Mouse (Mus musculus) gastrocnemius, adult 2 months (tissue): ENCODE results near the gene Narfl. TPM values are rescaled to one million over a fixed set of nuclear protein-coding genes. Genes with fewer than 3 reads are reported as not detected.
"Not testable (repeated sequence)": the region's sequence is repeated elsewhere in the genome, so short reads cannot be mapped to it uniquely, and the experiment has no call there.

Experiments
- DNase-seq: peaks from one replicate; pipeline ENCODE4 v3.0.0; 2022
- H3K27ac ChIP-seq: fragments of 200-600 bp; 2 replicates; pipeline ENCODE4 v1.8.1; 2022; ENCODE audit warnings: mild to moderate bottlenecking
- H3K4me3 ChIP-seq: fragments of 200-600 bp; 2 replicates; pipeline ENCODE4 v1.8.1; 2022; ENCODE audit warnings: mild to moderate bottlenecking, moderate library complexity
- CTCF ChIP-seq: fragments of 200-600 bp; IDR thresholded peaks from 2 replicates; pipeline ENCODE4 v1.8.1; 2022; ENCODE audit warnings: antibody characterized with exemption, mild to moderate bottlenecking, moderate library complexity
- intact Hi-C: fragments of 180-260 bp; cut with DNase I; formaldehyde crosslinking; loops from one replicate; pipeline ENCODE4 v1.15.1; 2025
- total RNA-seq, 2 experiments: library from RNA; stranded (reverse); gene quantifications; 2 replicates each; pipeline ENCODE4 v1.2.3; 2021

Gene Narfl
- total RNA-seq, 2 experiments from 2014 or later: 28.6 to 38.7 TPM

- Histone ChIP-seq H3K4me3 (no peak overlapping the region), H3K27ac (peak overlapping the region; percentile 91; the same call in 1 of the 2 replicates)
- no peak for TF ChIP-seq CTCF
- DNase-seq: no peak
- intact Hi-C loops: loop anchor here (10.0 kb wide), 1 partner anchor 219 kb away; the partner anchor contains the start of genes Lmf1 and Sox8
Observed at GRCm38 (mm10) chr17:25794197-25794596, 20.6 kb downstream of the Narfl start.

- 0 out of 2 replicates have a peak overlapping the region, but pooled peaks have one; percentile 12 for H3K4me3 ChIP-seq
- TF ChIP-seq CTCF: no peak
- intact Hi-C loops: loop anchor here (10.0 kb wide), 1 partner anchor 220 kb away; the partner anchor contains the start of genes Lmf1 and Sox8
- H3K27ac ChIP-seq: no peak overlapping the region
- DNase-seq: no peak
Observed at GRCm38 (mm10) chr17:25794998-25795397, 21.4 kb downstream of the Narfl start.

GRCm38 (mm10) chr17:25795609-25796092, 22.1 kb downstream of the Narfl start, which contains the start of gene AC134908.4:
Gene AC134908.4 (minus strand): TSS chr17:25795659.
- H3K4me3 ChIP-seq: peak within 1 kb of the TSS; percentile 83
- intact Hi-C loops: loop anchor here (10.0 kb wide), 1 partner anchor 221 kb away; the partner anchor contains the start of genes Lmf1 and Sox8
- H3K27ac ChIP-seq: peak within 1 kb of the TSS; percentile 87
- no peak for TF ChIP-seq CTCF
- no peak for DNase-seq

GRCm38 (mm10) chr17:25796211-25796771, 22.7 kb downstream of the Narfl start:
- peak overlapping the region; percentile 83 for H3K4me3 ChIP-seq
- intact Hi-C loops: loop anchor here (10.0 kb wide), 1 partner anchor 221 kb away; the partner anchor contains the start of genes Lmf1 and Sox8
- peak overlapping the region; percentile 87 for H3K27ac ChIP-seq
- DNase-seq: peak; percentile 85
- peak; percentile 3; the same call in 1 of the 2 replicates for TF ChIP-seq CTCF

- intact Hi-C loops: loop anchor here (10.0 kb wide), 1 partner anchor 222 kb away; the partner anchor contains the start of genes Lmf1 and Sox8
- Histone ChIP-seq H3K27ac (peak within 1 kb of the TSS; percentile 87), H3K4me3 (peak within 1 kb of the TSS; percentile 83)
- peak; percentile 93 for DNase-seq
- no peak for TF ChIP-seq CTCF
Observed at GRCm38 (mm10) chr17:25796951-25797369, 23.4 kb downstream of the Narfl start, which contains the start of gene Metrn. Gene Metrn (minus strand): TSS chr17:25797136.

- Histone ChIP-seq H3K27ac (no peak overlapping the region), H3K4me3 (no peak overlapping the region)
- peak; percentile 68 for DNase-seq
- intact Hi-C loops: loop anchor here (1.0 to 2.0 kb wide), 2 partner anchors 28 to 68 kb away; partner anchors contain the start of gene Narfl
- peak; percentile 97 for TF ChIP-seq CTCF
Observed at GRCm38 (mm10) chr17:25801029-25801428, 27.5 kb downstream of the Narfl start.

- no peak overlapping the region for H3K4me3 ChIP-seq
- TF ChIP-seq CTCF: no peak
- intact Hi-C loops: no loop called here
- DNase-seq: peak; percentile 65
- no peak overlapping the region for H3K27ac ChIP-seq
Observed at GRCm38 (mm10) chr17:25802825-25803517, 29.4 kb downstream of the Narfl start.

GRCm38 (mm10) chr17:25806507-25806906, 32.9 kb downstream of the Narfl start:
- intact Hi-C loops: no loop called here
- H3K4me3 ChIP-seq: no peak overlapping the region
- TF ChIP-seq CTCF: no peak
- no peak for DNase-seq
- H3K27ac ChIP-seq: no peak overlapping the region

GRCm38 (mm10) chr17:25807452-25807851, 33.9 kb downstream of the Narfl start:
- DNase-seq, H3K4me3 ChIP-seq, H3K27ac ChIP-seq, intact Hi-C loops: not testable (repeated sequence)

- no peak for TF ChIP-seq CTCF
- intact Hi-C loops: no loop called here
- DNase-seq: no peak
- Histone ChIP-seq H3K4me3 (peak overlapping the region; percentile 82; the same call in 1 of the 2 replicates), H3K27ac (no peak overlapping the region)
Observed at GRCm38 (mm10) chr17:25808028-25808427, 34.5 kb downstream of the Narfl start.

- peak; percentile 51 for TF ChIP-seq CTCF
- intact Hi-C loops: no loop called here
- peak; percentile 83 for DNase-seq
- peak within 1 kb of the TSS; percentile 82 for H3K4me3 ChIP-seq
- peak within 1 kb of the TSS; percentile 24; the same call in 1 of the 2 replicates for H3K27ac ChIP-seq
Observed at GRCm38 (mm10) chr17:25808789-25809605, 35.4 kb downstream of the Narfl start, which contains the start of gene Fbxl16. Gene Fbxl16 (plus strand): TSS chr17:25809085.
